Mouse (Mus musculus): Measurements from ENCODE around the gene Pdzrn4. TPM values are rescaled to one million over a fixed set of nuclear protein-coding genes. Genes with fewer than 3 reads are reported as not detected.

The Pdzrn4 gene
- under 1 TPM in 1 of 2 experiments, not detected in 1; 0.05 TPM for polyA plus RNA-seq (2012; fragmentation: generic; extraction: Trizol)

DNA sequence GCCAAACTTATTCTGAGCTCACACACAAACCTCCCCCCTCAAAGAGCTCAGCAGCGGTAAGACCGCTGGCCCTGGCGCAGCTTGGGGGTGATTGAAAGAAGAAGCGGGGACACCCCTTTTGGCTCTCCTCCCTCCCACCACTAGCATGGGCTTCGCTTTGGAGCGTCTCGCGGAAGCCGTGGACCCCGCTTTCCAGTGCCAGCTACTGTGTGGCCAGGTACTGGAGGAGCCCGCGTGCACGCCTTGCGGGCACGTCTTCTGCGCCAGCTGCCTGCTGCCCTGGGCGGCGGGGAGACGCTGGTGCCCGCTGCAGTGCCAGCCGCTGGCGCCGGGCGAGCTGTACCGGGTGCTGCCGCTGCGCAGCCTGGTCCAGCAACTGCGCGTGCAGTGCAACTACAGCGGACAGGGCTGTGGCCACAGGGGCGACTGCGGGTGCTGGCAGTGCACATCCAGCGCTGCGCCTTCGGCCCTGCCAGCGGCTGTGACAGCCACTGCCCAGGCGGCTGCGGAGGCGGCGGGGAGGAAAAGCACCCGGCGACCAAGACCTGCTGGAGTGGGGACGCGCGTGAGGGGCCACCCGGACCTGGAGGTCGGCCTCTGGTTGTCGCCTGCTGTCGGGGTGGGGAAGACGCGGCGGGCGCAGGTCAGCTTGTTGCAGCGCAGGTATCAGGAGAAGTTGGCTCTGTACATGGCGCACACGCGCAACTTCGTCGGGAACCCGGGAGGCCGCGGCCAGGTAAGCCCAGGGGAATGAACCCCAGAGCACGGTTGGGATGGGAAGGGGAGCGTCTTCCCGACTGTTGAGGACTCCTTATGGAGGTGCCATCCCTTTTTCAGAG is at the start of gene Pdzrn4:
Gene Pdzrn4, plus strand, starts transcription at position 112 of the 839 bp plus-strand sequence.

